Mouse (Mus musculus) heart, postnatal 25 days (tissue): ENCODE results near the gene Haus8. TPM values are rescaled to one million over a fixed set of nuclear protein-coding genes. Genes with fewer than 3 reads are reported as not detected.

ENCODE experiments used
- total RNA-seq, 2 experiments: library from RNA; stranded (reverse); gene quantifications; 2 replicates each; pipeline ENCODE4 v1.2.3; 2021

Gene Haus8
- total RNA-seq, 2 experiments from 2014 or later = 31.6 to 36.1 TPM

Other genes with a start within 250 kb of the Haus8 start
- gene Myo9b, start 220 bp downstream of the Haus8 start, total RNA-seq = 10 to 100 TPM; 26.2 to 28.6 TPM
- 100 to 1,000 TPM; 116 to 128 TPM for gene Use1, start 93.9 kb upstream of the Haus8 start, total RNA-seq
- gene Ocel1, start 98.4 kb upstream of the Haus8 start, total RNA-seq = 10 to 100 TPM; 13.2 to 14.3 TPM
- gene Nr2f6, start 109.0 kb upstream of the Haus8 start, total RNA-seq = 10 to 100 TPM; 56.3 to 56.6 TPM
- 10 to 100 TPM; 24.5 to 32.5 TPM for gene Ushbp1, start 122.9 kb upstream of the Haus8 start, total RNA-seq
- 10 to 100 TPM; 67.0 to 69.5 TPM for gene Babam1, start 123.9 kb upstream of the Haus8 start, total RNA-seq
- gene Ankle1, start 133.1 kb upstream of the Haus8 start, total RNA-seq = under 1 TPM; 0.18 to 0.36 TPM
- gene Abhd8, start 190.7 kb upstream of the Haus8 start, total RNA-seq = 10 to 100 TPM; 32.4 to 32.6 TPM
- gene Mrpl34, start 192.0 kb upstream of the Haus8 start, total RNA-seq = 100 to 1,000 TPM; 136 to 142 TPM
- 10 to 100 TPM; 29.1 to 29.9 TPM for gene Dda1, start 196.3 kb upstream of the Haus8 start, total RNA-seq
- gene Ano8, start 213.0 kb upstream of the Haus8 start, total RNA-seq = 10 to 100 TPM; 17.0 to 18.2 TPM
- 10 to 100 TPM; 18.5 to 19.4 TPM for gene Gtpbp3, start 215.2 kb upstream of the Haus8 start, total RNA-seq
- 10 to 100 TPM; 26.6 to 35.3 TPM for gene Plvap, start 238.8 kb upstream of the Haus8 start, total RNA-seq